Mouse (Mus musculus): ENCODE measurements around the gene Phc1.

DNA sequence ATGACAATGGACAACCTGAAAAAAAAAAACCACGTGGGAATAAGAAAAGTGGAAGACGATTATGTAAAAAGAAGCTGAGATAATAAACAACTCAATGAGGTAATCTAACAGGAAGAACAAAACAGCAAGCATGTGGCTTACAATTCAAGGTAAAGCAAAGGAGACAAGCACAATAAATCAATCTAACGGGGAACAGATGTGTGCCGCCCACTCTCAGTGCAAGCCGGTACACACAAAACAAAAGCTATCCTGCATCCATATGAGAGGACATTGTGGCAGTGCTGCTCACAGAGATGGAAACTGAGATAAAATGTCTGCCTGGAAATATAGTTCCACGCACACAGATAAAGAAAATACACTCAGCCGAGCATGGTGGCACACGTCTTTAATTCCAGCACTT, 41.7 kb upstream of the Phc1 start:
- TF ChIP-seq CTCF (IDR thresholded peaks at IDR 0.05; ENCODE audit: low read depth, low read length) (no peak), TAL1 (conservative IDR thresholded peaks at IDR 0.05; ENCODE audit: low read depth, low read length) (no peak)

All from G1E (cell line).